Mouse (Mus musculus) spleen, adult 2 months (tissue): ENCODE measurements around the gene Olfr832.

Source experiments
- CTCF ChIP-seq: fragments of 200-500 bp; IDR thresholded peaks from 2 replicates; pipeline ENCODE4 v1.5.1; 2011; ENCODE audit warnings: mild to moderate bottlenecking, inconsistent platforms; ENCODE audit not compliant: insufficient read depth, insufficient read length, insufficient replicate concordance; ENCODE audit errors: extremely low read depth
- POLR2A ChIP-seq: fragments of 200-500 bp; IDR thresholded peaks from 2 replicates; pipeline ENCODE4 v1.6.1; 2011; ENCODE audit warnings: low read depth, low read length, inconsistent platforms

DNA sequence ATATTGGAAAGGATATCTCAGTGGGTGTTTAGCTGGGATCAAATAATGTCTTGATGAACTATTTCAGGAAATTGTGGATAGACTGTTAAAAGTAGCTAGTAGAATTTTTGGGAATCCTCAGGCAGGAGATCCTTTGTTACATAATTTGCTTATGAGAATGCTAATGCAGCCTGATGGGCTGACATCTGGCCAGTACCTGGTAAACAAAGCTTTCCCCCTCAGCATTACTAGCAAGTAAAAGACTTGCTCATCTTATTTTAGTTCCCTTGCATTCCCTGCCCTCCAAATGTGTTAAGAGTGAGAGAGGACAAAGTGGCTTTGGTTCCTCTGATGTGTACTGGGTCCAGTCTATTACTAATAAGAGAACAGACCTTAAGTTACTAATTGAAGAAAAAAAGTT lies 25.1 kb downstream of the Olfr832 start:
- TF ChIP-seq CTCF = no peak
- no peak for TF ChIP-seq POLR2A
